Mouse (Mus musculus) limb, embryonic 11.5 days (tissue): ENCODE measurements around the gene Ppp6r1. TPM values are rescaled to one million over a fixed set of nuclear protein-coding genes. Genes with fewer than 3 reads are reported as not detected.

Experiments used
- ATAC-seq: fragments of 200-750 bp; cut with Nextera tagmentation; 2 replicates; pipeline ENCODE4 v1.8.0; 2017; ENCODE audit warnings: low read depth; ENCODE audit not compliant: insufficient number of reproducible peaks, low FRiP score, low TSS enrichment
- DNase-seq: peaks from one replicate; pipeline ENCODE4 v3.0.0-alpha.2; 2015; ENCODE audit warnings: low spot score
- H3K27ac ChIP-seq: fragments of 300-500 bp; sonication (generic); replicated peaks from 2 replicates; pipeline ENCODE4 v1.5.1; 2014; ENCODE audit warnings: low read depth, mild to moderate bottlenecking, low read length
- H3K27me3 ChIP-seq: fragments of 300-500 bp; sonication (generic); 2 replicates; pipeline ENCODE4 v1.6.1; 2014; ENCODE audit warnings: mild to moderate bottlenecking, low read length, mixed read lengths; ENCODE audit not compliant: control insufficient read depth, insufficient read depth
- H3K36me3 ChIP-seq: fragments of 300-500 bp; sonication (generic); 2 replicates; pipeline ENCODE4 v1.6.1; 2014; ENCODE audit warnings: mild to moderate bottlenecking, low read length, moderate library complexity, mixed read lengths; ENCODE audit not compliant: control insufficient read depth, insufficient read depth
- H3K4me1 ChIP-seq: fragments of 300-500 bp; sonication (generic); 2 replicates; pipeline ENCODE4 v1.6.1; 2014; ENCODE audit warnings: low read length, mixed read lengths; ENCODE audit not compliant: control insufficient read depth, insufficient read depth
- H3K4me2 ChIP-seq: fragments of 300-500 bp; sonication (generic); 2 replicates; pipeline ENCODE4 v1.6.1; 2014; ENCODE audit warnings: low read depth, mild to moderate bottlenecking, moderate library complexity; ENCODE audit not compliant: severe bottlenecking
- H3K4me3 ChIP-seq: fragments of 300-500 bp; sonication (generic); 2 replicates; pipeline ENCODE4 v1.5.1; 2014; ENCODE audit warnings: low read depth, low read length
- H3K9ac ChIP-seq: fragments of 300-500 bp; sonication (generic); 2 replicates; pipeline ENCODE4 v1.6.1; 2014; ENCODE audit warnings: mild to moderate bottlenecking, low read length
- H3K9me3 ChIP-seq: fragments of 300-500 bp; sonication (generic); 2 replicates; pipeline ENCODE4 v1.6.1; 2016; ENCODE audit warnings: low read length; ENCODE audit not compliant: control insufficient read depth
- WGBS: fragments of 180-500 bp; shearing (Covaris S2); extraction: QIAGEN DNeasy Blood & Tissue Kit; methylation state at CpG from one replicate; pipeline ENCODE4 v1.1.7; 2014; 5-methylcytosine and 5-hydroxymethylcytosine counted together
- polyA plus RNA-seq: library from polyadenylated mRNA; unstranded; fragments of >200 nt; fragmentation: Nextera tagmentation; extraction: Ambion mirVana; gene quantifications from 2 replicates; pipeline ENCODE4 v1.2.1, GENCODE M21; 2014

Ppp6r1 gene
- polyA plus RNA-seq, 1 experiment from 2014 or later, result 4.9 TPM

DNA sequence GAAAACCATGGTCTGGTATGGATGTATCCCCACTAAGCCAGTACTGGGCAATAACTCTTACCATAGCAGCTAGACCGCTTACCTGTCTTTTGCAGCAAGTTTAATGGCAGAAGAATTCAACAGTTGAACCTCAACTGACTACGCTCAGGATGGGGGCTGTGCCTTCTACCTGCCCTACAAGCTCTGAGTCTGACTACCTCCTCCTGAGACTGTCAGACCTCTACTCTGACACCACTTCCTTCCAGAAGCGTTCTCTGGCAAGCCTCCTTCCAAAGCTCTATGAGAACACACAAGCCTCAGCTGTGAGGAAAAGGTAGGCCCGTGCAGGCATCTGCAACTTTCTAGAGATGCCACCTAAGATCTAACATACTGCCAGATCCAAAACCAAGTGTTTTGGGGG lies 3.4 kb downstream of the Ppp6r1 start:
- H3K9ac ChIP-seq, result no peak overlapping the region
- H3K27ac ChIP-seq, result no peak overlapping the region
- H3K27me3 ChIP-seq, result no peaks in the 10 kb centered on the region
- H3K4me3 ChIP-seq, result no peak overlapping the region
- 90% methylated on average over 4 of the region's 4 CpGs for WGBS
- no peaks in the 10 kb centered on the region; the same call in 1 of the 2 replicates for H3K9me3 ChIP-seq
- no peak for ATAC-seq
- peaks cover 11% of the 10 kb centered on the region for H3K4me1 ChIP-seq
- no peak for DNase-seq
- peaks cover 5% of the 10 kb centered on the region; the same call in 1 of the 2 replicates for H3K36me3 ChIP-seq
- no peak overlapping the region for H3K4me2 ChIP-seq

DNA sequence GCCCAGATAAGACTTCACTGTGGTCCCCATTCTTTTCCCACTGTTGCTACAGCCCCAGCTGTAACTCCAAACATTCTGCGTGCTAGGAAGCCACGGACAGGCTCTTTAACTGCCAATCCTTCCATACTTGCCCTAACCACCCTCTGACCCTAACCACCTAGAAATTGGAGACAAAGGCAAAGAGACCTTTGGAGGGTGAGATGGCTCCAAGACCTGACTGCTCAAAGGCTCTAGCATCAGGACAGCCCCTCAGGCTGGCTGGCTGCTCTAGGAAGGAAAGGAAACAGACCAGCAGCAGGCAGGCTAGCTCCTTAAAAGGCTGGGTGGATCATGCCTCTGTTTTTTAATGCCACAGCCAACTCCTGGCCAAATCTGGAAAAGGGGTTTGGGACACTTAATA lies 4.6 kb downstream of the Ppp6r1 start:
- H3K36me3 ChIP-seq, result peaks cover 5% of the 10 kb centered on the region; the same call in 1 of the 2 replicates
- ATAC-seq, result no peak
- H3K9ac ChIP-seq, result no peak overlapping the region
- DNase-seq, result no peak
- H3K27me3 ChIP-seq, result no peaks in the 10 kb centered on the region
- H3K4me3 ChIP-seq, result no peak overlapping the region
- H3K4me2 ChIP-seq, result no peak overlapping the region
- 90% methylated on average over 2 of the region's 2 CpGs for WGBS
- H3K27ac ChIP-seq, result no peak overlapping the region
- H3K4me1 ChIP-seq, result peaks cover 11% of the 10 kb centered on the region
- no peaks in the 10 kb centered on the region; the same call in 1 of the 2 replicates for H3K9me3 ChIP-seq

DNA sequence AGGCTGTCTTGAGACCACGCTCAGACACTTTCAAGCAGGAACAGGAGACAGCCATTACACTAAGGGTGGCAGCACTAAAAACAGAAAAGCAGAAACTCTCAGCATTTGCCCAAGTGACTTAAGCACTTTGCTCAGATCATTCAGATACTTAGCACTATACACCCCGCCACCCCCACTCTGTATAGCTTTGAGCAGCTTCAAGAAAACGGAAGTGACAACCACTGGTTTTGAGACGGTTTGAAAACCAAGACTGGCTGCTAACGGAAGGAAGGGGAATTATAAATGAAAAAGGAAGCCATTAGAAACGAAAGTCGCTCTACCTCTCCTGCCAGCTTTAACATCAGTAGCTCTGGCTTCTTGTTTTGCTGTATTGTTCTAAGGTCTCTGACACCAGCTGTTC lies 5.0 kb downstream of the Ppp6r1 start:
- H3K4me2 ChIP-seq, result no peak overlapping the region
- 86% methylated on average over 7 of the region's 7 CpGs for WGBS
- H3K36me3 ChIP-seq, result peaks cover 5% of the 10 kb centered on the region; the same call in 1 of the 2 replicates
- no peak for ATAC-seq
- no peaks in the 10 kb centered on the region for H3K27me3 ChIP-seq
- H3K9ac ChIP-seq, result no peak overlapping the region
- H3K9me3 ChIP-seq, result no peaks in the 10 kb centered on the region; the same call in 1 of the 2 replicates
- H3K27ac ChIP-seq, result no peak overlapping the region
- H3K4me1 ChIP-seq, result peaks cover 11% of the 10 kb centered on the region
- no peak for DNase-seq
- no peak overlapping the region for H3K4me3 ChIP-seq

DNA sequence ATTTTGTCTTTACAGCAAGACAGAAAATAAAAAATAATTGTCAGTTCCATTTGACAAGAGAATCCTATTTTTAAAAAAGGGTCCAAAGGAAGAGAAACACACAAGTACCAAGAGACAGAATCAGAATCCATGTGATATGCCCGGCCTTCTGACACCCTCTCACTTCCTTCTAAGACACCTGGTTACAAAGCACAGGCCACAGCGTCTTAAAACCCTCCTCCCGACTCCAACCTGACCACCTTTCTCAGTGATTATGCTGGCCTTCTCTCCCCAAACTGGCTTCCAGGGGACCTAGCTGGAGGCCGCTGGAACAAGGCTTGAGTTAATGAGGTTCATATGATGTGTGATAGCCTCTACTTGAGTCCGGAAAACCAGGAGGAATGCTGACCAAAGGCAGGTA lies 5.5 kb downstream of the Ppp6r1 start:
- ATAC-seq (no peak), DNase-seq (no peak)
- Histone ChIP-seq H3K9ac (no peak overlapping the region), H3K27me3 (no peaks in the 10 kb centered on the region), H3K4me3 (no peak overlapping the region), H3K27ac (no peak overlapping the region), H3K4me1 (peaks cover 11% of the 10 kb centered on the region), H3K36me3 (peaks cover 5% of the 10 kb centered on the region; the same call in 1 of the 2 replicates), H3K4me2 (0 out of 2 replicates have a peak overlapping the region, but pooled peaks have one; percentile 4), H3K9me3 (no peaks in the 10 kb centered on the region; the same call in 1 of the 2 replicates)
- WGBS, result 64% methylated on average over 5 of the region's 5 CpGs

DNA sequence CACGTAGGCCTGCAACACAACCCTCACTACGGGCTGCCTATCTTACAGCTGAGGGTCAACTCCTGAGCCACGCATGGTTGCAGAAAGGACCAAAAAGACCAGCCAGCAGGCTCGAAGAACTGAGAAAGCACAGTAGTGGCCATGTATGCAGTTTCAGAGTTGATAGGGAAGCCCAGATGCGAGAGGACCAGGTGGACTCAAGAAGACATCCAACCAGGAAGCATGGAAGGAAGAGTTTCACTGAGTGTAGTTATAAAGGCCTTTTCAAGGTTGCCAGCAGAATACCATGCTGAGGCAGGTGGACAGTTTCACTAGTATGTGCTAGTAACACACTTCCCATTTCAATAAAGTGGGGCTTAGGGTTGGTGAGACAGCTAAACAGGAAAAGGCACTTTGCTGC lies 6.1 kb downstream of the Ppp6r1 start:
- no peak for DNase-seq
- Histone ChIP-seq H3K27me3 (no peaks in the 10 kb centered on the region), H3K9ac (no peak overlapping the region), H3K27ac (no peak overlapping the region), H3K4me1 (peaks cover 10% of the 10 kb centered on the region), H3K9me3 (no peaks in the 10 kb centered on the region; the same call in 1 of the 2 replicates), H3K4me2 (no peak overlapping the region), H3K4me3 (no peak overlapping the region), H3K36me3 (peaks cover 5% of the 10 kb centered on the region; the same call in 1 of the 2 replicates)
- WGBS, result 94% methylated on average over 5 of the region's 5 CpGs
- ATAC-seq, result no peak

DNA sequence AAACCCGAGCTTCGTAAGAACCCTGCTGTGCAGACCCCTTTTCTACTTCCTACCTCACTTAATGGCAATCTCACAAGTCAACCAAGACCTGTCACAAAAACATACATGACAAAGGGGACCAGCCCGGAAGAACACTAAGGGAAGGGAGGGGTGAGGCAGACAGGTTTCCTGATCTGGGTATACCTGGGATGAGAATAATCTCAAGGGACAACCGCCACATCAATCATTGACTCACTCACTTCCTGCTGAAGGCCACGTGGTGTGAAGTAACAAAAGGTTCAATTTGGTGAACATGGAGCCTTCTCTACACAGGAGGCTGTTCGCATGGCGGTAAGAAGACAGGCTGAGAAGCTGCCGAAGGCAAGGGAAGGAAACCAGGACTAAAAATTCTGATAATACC lies 7.2 kb downstream of the Ppp6r1 start:
- WGBS, result 85% methylated on average over 8 of the region's 8 CpGs
- Histone ChIP-seq H3K36me3 (peaks cover 8% of the 10 kb centered on the region; the same call in 1 of the 2 replicates), H3K27me3 (no peaks in the 10 kb centered on the region), H3K4me3 (no peak overlapping the region), H3K27ac (no peak overlapping the region), H3K4me2 (no peak overlapping the region), H3K4me1 (no peaks in the 10 kb centered on the region), H3K9me3 (peaks cover 2% of the 10 kb centered on the region; the same call in 1 of the 2 replicates), H3K9ac (no peak overlapping the region)
- DNase-seq (no peak), ATAC-seq (no peak)

DNA sequence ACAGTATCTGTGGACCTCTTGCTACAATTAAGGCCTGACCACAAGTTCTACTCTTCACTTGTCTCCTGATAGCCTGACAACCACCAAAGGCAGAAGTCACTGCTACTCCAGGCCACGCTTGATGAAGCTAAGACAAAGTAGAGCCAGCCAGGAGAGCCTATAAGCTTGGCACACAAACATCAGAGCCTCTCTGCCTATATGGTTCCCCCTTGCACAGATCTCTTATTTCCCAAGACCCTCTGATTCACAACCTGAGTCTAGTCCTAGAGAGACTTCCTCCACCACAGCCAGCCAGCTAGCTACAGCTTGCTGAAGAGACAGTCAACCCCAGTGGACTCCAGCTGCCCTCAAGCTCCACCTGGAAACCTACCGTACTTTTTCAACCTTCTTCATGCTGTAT lies 10.8 kb downstream of the Ppp6r1 start:
- H3K9ac ChIP-seq, result no peak overlapping the region
- H3K4me2 ChIP-seq, result no peak overlapping the region
- H3K27me3 ChIP-seq, result no peaks in the 10 kb centered on the region
- no peaks in the 10 kb centered on the region for H3K4me1 ChIP-seq
- WGBS, result 86% methylated on average over 2 of the region's 2 CpGs
- DNase-seq (no peak), ATAC-seq (no peak)
- peaks cover 2% of the 10 kb centered on the region; the same call in 1 of the 2 replicates for H3K9me3 ChIP-seq
- no peak overlapping the region for H3K4me3 ChIP-seq
- peaks cover 19% of the 10 kb centered on the region for H3K36me3 ChIP-seq
- no peak overlapping the region for H3K27ac ChIP-seq

DNA sequence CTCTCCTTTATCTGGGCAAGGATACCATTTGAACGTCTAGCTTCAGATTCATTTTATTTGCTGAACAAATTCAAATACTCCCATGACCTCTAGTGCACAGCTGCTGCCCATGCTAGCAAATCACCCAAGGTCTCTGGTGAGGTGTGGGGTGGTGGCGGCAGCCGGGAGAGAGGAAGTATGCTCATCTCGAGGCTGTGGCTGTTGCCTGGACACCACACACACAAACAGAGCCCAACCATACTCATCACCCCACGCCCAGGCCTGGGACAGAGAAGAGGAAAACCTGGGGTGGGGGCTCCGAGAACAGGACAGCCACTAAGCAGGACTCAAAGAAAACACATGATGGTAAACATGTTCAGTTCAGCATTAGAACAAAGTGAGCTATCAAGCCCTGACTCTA lies 11.5 kb downstream of the Ppp6r1 start:
- no peak overlapping the region for H3K4me3 ChIP-seq
- 87% methylated on average over 6 of the region's 6 CpGs for WGBS
- H3K36me3 ChIP-seq, result peaks cover 22% of the 10 kb centered on the region
- H3K4me1 ChIP-seq, result no peaks in the 10 kb centered on the region
- no peaks in the 10 kb centered on the region for H3K27me3 ChIP-seq
- H3K9ac ChIP-seq, result no peak overlapping the region
- H3K4me2 ChIP-seq, result no peak overlapping the region
- no peak for DNase-seq
- ATAC-seq, result no peak
- no peak overlapping the region for H3K27ac ChIP-seq
- H3K9me3 ChIP-seq, result peaks cover 2% of the 10 kb centered on the region; the same call in 1 of the 2 replicates

DNA sequence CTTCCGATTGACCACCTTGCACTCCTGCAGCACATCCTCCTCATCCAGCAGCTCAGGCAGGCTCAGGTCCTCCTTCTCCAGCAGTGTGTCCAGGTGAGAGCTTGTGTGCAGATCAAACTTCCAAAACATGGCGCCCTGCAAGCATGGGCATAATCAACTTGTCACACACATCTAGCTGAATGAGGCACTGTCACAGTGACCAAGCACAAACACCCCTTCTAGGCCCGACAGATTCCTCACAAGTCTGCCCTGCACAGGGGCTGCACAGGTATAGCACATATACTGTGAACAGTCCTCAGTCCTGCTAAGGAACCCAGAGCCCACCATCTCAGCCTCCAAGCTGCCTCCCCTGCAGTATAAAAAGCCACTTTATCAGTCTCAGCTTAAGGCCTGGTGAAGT lies 12.0 kb downstream of the Ppp6r1 start:
- Histone ChIP-seq H3K27me3 (no peaks in the 10 kb centered on the region), H3K36me3 (peaks cover 24% of the 10 kb centered on the region), H3K27ac (no peak overlapping the region), H3K9me3 (peaks cover 2% of the 10 kb centered on the region; the same call in 1 of the 2 replicates), H3K4me3 (no peak overlapping the region), H3K9ac (peak overlapping the region; percentile 7), H3K4me1 (no peaks in the 10 kb centered on the region), H3K4me2 (no peak overlapping the region)
- ATAC-seq (no peak), DNase-seq (no peak)
- 95% methylated on average over 3 of the region's 3 CpGs for WGBS
